Mouse (Mus musculus): ENCODE measurements around the gene Nrf1. TPM values are rescaled to one million over a fixed set of nuclear protein-coding genes. Genes with fewer than 3 reads are reported as not detected.
A peak's percentile ranks its signal among the peaks of the same experiment; 100 is the strongest.

Nrf1 gene
- total RNA-seq, 2 experiments from 2014 or later: 22.4 to 22.7 TPM

DNA sequence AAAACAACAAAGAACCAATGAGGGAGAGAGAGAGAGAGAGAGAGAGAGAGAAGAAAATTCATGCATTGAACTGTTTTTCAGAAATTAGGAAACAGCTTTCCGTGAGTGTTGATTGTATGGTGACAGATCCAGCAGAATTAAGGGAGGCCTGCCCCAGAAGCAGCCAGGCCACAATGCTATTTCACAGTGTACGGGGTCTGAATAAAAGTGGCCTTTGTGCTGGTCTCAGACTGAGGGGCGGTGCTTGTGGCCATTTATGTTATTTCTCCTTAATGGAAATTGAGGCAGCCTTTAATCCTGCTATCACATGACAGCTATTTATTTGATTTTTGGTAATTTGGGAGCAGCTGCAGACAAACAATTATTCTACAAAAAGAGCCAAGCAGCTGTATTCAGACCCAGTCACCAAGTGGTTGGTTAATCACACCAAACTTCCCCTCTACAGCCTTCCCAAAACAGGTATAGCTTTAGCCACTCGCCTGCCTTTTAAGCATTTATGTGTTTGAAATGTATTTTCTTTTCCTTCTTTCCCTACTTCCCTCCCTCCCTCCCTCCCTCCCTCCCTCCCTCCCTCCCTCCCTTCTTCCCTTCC, 31.2 kb downstream of the Nrf1 start:
- DNase-seq (ENCODE audit: low spot score in 2 of 2): no peak

DNA sequence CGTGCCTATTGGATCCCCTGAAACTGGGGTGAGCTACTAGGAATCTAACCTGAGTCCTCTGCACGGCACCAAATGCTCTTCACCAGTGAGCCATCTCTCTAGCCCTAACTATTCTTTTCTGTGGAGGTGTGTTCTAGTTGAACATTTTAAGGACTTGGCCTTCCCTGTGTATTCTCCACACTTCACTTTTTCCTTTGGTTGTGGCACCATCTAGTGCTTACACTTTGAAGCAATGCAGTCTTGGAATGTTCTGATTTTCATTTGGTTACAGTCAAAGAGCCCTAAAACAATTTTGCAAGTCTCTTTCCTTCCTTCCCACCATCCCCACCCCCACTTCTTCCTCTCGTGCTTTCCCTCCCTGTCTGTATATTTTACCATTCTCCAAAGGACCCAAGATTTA, 33.6 kb downstream of the Nrf1 start:
- DNase-seq (ENCODE audit: low spot score in 2 of 2): peak; percentile 26 to 56

DNA sequence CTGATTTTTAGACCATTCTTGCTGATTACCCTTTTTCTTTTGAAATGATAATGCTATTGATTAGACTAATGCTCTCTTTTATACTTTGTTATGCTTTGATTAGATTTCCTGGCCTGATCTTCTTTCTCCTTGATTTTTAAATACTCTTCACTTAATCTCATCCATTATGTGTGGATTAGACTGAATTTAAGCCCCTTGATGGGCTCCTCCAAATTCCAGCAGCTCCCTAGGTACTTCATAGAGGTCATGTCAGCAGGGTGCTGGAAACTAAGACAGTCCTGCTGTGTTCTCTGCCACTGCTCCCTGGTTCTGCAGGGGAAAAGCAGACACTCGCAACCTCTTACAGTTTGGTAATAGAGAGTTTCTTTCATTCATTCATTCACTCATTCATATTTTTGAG, 35.5 kb downstream of the Nrf1 start:
- no peak for DNase-seq (ENCODE audit: low spot score in 2 of 2)

DNA sequence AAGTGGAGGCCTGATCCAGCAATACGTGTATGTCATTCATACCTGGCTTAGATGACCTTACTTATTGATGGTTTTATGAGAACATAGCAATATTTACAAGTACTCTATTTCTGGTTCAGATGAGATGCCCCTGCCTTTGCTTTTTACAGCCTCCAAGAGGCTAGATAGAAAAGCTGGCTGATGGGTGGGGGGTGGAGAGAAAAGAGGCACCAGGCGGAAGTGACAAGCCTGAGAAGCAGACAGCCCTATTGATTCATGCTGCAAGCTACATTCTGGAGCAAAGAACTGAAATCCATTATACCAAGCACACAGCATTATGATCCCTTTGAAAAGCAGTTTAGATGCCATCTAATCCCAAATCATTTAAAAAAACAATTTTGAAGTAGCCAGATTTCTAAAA, 37.6 kb downstream of the Nrf1 start:
- no peak for DNase-seq (ENCODE audit: low spot score in 2 of 2)

DNA sequence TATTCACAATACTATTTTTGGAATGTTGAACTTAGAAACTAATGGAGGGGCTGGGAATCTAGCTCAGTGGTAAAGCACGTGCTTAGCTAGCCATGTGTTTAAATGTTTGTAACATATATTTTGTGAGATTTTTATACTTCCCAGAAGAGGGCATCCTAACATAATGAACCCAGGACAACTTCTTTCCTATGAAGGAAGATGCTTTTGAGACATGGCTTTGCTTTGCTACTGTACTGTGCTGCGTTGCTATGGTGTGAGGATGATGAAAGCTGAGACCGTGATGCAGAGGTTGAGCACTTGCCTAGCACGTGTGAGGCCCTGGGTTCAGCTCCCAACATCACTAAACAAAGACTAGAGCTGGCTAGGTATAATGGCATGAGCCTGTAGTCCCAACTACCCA, 43.4 kb downstream of the Nrf1 start:
- DNase-seq (ENCODE audit: low spot score in 2 of 2): no peak

GRCm38 (mm10) chr6:30092816-30093215, 45.0 kb downstream of the Nrf1 start:
- no peak for DNase-seq (ENCODE audit: low spot score in 2 of 2)

DNA sequence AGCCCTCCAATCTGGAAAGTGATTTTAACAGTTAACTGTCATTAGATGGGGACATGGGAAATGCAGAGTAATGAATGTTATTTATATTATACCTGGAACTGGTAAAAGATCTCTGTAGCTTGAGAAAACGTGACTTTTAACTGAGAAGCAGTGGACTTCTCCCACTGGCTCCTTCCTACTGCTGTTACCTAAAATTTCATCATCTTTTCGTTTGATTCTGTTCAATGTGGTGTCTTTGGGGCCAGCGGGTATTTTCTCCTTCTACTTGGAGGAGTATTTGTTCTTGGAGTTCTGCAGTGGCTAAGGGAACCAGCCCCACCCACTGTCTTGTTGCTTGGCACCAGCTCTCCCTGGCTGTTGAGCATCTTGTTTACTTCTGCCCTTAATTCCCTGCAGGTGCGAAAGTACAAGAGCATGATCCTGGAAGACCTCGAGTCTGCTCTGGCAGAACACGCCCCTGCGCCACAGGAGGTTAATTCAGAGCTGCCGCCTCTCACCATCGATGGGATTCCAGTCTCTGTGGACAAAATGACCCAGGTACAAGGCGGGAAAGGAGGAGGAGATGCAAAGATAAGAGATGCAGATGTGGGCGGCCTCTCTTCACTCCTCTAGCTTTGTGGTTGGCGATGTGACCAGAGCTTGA, 54.1 kb downstream of the Nrf1 start:
- no peak for DNase-seq (ENCODE audit: low spot score in 2 of 2)

GRCm38 (mm10) chr6:30106091-30106490, 58.3 kb downstream of the Nrf1 start:
- no peak for DNase-seq (ENCODE audit: low spot score in 2 of 2)

- DNase-seq (ENCODE audit: low spot score in 2 of 2): no peak
Measured at GRCm38 (mm10) chr6:30107456-30107855, 59.7 kb downstream of the Nrf1 start.

DNA sequence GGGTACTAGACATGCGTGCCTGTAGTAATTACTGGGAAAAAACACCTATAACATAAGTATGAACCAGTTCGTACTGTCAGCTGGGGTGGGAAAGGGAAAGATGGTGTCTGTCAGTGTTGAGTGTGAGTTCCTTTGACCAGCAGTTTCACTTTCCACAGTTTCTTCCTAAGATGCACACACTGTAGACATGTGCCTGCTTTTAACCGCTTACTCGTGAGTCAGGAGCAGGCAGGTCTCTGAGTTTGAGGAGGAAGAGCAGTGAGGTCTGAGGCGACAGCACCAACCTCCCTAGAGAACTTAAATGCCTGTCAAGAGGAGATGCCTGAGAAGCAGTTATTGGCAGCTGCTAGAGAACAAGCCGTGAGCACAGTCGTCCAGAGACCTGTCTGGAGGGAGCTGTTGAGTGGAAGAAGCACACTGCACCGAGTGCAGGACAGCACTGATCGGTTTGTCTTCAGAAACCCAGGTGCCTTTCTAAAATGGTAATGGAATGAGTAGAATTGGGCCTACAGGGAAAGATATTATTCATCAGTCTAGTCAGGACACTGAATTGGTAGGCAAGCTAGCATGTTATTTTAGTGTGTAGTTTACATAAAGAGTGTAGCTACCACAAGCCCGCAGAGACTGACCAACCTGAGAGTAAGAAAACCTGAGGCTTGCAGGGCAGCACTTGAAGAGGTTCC, 62.2 kb downstream of the Nrf1 start:
- no peak for DNase-seq (ENCODE audit: low spot score in 2 of 2)

- DNase-seq (ENCODE audit: low spot score in 2 of 2): no peak
Measured at GRCm38 (mm10) chr6:30112349-30113132, 64.8 kb downstream of the Nrf1 start.

- no peak for DNase-seq (ENCODE audit: low spot score in 2 of 2)
Measured at GRCm38 (mm10) chr6:30114101-30114500, 66.3 kb downstream of the Nrf1 start.

GRCm38 (mm10) chr6:30121152-30121551, 73.4 kb downstream of the Nrf1 start:
- DNase-seq (ENCODE audit: low spot score in 2 of 2): no peak

GRCm38 (mm10) chr6:30121600-30121999, 73.8 kb downstream of the Nrf1 start:
- DNase-seq (ENCODE audit: low spot score in 2 of 2): no peak

- no peak for DNase-seq (ENCODE audit: low spot score in 2 of 2)
Measured at GRCm38 (mm10) chr6:30123391-30123790, 75.6 kb downstream of the Nrf1 start.

GRCm38 (mm10) chr6:30126060-30126459, 78.3 kb downstream of the Nrf1 start:
- no peak for DNase-seq (ENCODE audit: low spot score in 2 of 2)

DNA sequence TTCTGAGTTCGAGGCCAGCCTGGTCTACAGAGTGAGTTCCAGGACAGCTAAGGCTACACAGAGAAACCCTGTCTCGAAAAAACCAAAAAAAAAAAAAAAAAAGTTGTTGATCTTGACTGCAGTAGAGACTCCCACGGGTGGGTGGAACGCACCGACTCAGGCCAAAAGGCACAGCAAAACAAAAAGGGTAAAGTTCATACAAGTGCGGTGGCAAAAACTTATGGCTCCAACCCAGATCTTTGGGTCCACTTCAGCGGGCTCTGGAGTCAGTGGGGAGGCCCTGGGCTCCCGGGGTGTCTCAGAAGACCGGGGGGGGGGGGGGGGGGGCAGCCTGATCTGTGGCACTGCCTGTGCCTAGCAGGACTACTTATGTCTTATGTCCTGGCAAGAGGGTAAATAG, 79.0 kb downstream of the Nrf1 start:
- no peak for DNase-seq (ENCODE audit: low spot score in 2 of 2)

- DNase-seq (ENCODE audit: low spot score in 2 of 2): no peak
Measured at GRCm38 (mm10) chr6:30132399-30132798, 84.6 kb downstream of the Nrf1 start.

- no peak for DNase-seq (ENCODE audit: low spot score in 2 of 2)
Measured at GRCm38 (mm10) chr6:30135590-30135989, 87.8 kb downstream of the Nrf1 start.

DNA sequence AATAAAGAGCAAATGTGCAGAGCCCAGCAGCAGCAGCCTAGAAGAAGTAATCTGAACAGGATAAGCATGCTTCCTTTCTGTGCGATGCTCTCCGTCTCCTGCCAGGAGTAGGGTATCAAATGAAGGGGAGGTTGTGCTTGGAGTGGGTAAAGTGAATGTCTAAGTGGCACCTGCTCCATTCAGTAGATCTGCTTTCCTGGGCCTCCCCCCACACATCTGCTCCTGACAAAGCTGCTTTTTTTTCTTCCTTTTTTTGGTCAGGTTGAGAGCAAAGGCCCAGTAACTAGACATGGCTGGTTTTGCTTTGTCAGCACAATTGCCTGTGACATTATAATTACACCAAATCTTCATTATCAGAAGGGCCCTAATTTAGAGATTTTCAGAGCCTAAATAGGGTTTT, 89.4 kb downstream of the Nrf1 start:
- no peak for DNase-seq (ENCODE audit: low spot score in 2 of 2)

DNA sequence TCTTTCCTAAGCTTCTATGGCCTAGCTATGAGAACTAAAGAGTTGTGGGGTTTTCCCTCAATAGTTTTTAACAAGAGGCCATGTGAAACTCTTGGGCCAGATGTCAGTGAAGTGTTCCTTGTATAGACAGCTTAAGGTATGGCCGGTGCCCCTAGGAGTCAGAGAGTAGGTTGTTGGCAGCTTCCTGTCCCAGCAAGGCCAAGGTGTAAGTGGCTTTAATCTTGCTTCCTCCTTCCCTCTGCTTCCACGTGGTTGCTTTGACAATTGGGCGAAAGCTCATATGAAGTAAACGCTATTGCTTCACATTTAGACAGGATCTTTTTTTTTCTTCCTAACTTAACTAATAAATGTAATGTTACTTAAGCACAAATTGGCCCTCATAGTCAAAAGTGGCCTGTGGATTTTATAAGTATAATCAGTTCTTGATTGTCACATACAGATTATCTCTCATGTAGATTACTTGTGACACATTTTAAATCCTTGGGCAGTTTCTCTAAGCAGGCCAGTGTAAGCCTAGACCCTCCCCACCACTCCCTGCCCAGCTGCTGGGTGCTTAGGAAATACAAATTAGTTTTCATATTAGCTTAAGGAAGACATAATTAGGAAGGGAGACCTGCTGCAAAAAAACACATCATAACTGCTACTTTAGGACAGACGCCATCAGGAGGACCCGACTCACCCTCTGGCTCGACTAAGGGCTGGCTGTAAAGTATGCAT, 91.7 kb downstream of the Nrf1 start:
- no peak for DNase-seq (ENCODE audit: low spot score in 2 of 2)
